Mouse (Mus musculus) spleen, postnatal 4 days (tissue): ENCODE results near the gene Umod.

Experiments
- DNase-seq, 2 experiments: peaks; one replicate each; pipeline ENCODE4 v3.0.0; 2022; ENCODE audit warnings: low spot score in 2 of 2

Umod gene

DNA sequence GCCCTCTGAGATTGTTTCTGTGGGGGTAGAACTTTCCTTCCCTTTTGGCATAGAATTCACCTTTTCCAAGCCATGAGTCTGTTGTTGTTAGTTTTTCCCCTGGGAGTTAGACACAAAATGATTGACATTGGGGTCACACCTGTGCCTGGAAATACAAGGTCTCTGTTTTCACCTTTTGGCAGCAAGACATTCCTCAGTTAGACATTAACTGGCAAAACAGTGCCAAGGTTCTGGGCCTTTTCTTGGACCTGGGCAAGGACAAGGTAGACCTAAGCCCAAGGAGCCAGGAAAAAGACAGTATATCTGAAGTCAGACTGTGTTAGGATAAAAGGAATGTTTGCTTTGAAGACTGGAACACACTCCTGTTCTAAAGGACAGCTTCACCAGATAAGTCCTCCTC is at the start of gene Umod:
Umod (minus strand) TSS at position 27 of the 400 bp plus-strand sequence.
- no peak for DNase-seq

DNA sequence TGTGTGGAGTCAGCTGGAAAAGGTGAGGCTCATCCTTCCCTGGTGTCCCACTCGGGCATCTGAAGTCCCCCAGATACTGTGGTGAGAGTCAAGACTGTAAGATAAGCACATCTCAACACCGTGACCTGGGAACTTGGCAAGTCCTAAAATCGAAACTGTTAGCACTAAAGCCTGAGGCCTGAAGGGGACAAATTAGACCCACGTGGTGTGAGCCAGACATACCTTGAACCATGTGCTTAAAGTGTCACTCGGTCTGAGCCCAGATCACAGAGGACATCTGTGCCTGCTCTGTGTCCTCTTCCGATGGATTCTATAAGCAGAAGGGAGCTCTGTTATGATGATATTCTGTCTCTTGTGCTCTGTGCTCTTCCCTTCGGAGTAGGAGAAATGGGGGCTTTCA is 49.5 kb upstream of the Umod start:
- no peak for DNase-seq

DNA sequence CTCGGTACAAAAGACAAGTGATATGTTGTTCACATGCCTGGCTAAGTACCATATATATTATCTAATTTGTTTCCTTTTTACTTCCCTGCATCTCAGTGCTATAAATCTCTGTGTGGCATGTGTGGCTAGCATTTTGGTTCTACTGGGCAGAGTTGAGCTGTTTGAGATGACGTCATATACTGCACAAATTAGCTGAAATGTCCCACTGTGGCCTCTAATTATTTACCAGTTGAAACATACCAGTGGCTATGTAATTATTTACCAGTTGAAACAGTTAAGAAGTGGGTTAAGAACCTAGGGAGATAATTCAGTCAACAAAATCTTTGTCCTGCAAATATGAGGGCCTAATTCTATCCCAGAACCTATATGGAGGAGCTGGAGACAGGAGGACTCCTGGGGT is 48.5 kb upstream of the Umod start:
- DNase-seq = no peak

DNA sequence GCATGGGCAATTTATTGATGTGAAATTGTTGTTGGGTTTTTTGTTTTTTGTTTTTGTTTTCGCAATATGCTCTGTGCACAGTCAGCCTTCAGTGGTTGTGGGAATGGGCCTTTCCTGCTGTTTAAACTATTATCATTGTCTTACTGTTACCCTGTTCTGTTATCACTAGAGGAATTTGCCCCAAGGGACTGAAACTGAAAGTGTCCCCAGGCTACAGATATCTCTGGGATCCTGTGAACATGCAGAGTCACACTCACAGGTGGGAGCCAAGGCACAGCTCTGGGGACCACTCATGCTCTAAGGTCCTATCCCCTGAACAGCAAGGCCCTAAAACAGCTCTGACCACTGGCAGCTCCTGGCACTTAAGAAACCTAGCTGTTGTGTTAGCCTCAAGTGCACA is 48.1 kb upstream of the Umod start:
- DNase-seq = peak in 1 of 2 experiments; percentile 49

DNA sequence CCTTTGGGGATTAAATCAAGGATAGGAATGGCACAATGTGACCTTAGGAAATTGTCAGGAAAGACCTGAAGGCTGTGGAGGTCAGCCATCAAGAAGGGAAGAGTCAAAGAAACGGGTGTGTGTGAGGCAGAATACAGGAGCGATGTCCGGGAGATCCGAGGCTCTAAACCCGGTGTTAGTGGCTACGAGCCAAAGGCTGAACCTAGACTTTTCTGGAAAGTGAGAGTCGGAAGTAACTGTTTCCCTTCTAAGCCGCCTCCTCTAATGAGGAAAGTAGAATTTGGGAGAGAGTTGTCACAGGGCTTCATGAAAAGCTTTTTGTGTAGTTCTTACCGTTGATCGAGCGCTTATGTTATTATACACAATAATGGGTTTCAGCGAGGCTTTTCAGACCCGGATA is 47.4 kb upstream of the Umod start:
- no peak for DNase-seq

DNA sequence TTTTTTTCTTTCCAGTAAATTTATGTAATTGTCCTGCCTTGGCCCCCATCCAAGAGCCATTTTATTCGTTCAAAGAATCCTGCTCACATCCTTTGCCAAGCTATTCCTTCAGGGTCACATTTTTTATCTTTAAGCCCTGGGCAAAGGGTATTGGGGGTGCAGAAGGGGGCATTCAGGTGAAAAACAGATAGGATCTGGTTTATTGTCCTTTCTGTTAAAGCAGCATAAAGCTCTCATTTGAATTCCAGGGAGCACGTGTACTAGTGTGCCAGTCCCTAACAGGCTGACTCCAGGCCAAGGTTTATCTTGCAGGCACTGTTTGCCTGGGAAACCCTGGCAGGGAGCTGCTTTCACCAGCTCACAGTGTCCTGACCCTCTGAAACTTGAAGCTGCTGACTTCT is 46.8 kb upstream of the Umod start:
- DNase-seq = peak in 1 of 2 experiments; percentile 38

DNA sequence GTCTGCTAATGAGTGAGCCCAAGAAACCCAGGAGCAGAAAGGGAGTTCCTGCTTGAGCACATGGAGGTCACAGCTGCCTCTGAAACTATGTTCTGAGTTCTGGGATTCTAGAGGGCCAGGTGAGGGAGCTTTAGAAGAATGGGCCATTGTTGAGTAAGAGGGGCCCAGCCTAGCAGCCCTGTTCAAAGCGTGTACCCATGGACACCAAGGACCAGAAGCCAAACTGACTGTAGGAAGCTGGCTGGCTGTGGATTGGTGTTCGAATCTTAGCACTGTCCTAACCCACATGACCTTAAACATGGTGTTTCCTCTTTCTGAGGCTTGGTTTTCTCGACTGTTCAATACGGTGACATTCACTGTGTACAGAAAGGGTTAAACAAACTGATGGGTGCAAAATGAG is 44.3 kb upstream of the Umod start, which contains the start of gene Pdilt:
Pdilt (minus strand) TSS at position 101 of the 400 bp plus-strand sequence.
- DNase-seq = no peak

DNA sequence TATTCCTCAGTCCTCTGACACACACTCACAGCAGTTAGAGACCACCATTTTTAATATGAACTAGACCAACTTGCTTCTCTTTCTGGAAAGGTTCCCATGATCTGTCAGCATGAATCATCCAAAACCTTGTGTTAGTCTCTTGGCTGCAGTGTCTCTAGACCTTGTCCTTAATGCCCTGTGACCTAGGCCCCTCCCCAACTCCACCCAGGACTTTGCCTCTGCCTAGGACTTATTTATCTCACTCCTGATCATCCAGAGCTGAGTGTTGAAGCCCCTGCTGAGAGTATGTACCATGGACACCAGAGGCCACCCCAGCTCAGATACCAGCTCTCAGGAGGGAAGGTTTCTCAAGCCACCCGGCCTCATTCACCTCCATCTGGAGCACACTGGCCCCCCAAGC is 43.3 kb upstream of the Umod start:
- DNase-seq = no peak

DNA sequence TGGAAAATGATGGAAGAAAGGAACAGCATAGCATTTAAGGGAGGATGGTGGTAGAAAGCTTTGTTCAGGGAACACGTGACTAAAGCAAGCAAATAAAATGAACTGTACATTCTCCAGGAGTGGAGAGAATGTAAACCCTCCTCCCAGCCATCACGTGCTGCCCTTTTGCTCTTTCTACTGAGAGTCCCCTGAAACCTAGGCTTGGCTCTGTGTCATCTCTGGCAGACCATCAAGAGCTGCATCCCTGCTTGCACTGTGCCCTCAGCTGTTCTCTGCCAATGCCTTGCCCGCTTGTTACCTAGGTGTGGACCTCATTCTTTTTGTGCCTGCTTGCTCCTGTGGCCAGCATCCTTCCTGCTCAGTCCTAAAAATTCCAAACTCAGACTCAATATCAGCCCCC is 42.7 kb upstream of the Umod start:
- no peak for DNase-seq

DNA sequence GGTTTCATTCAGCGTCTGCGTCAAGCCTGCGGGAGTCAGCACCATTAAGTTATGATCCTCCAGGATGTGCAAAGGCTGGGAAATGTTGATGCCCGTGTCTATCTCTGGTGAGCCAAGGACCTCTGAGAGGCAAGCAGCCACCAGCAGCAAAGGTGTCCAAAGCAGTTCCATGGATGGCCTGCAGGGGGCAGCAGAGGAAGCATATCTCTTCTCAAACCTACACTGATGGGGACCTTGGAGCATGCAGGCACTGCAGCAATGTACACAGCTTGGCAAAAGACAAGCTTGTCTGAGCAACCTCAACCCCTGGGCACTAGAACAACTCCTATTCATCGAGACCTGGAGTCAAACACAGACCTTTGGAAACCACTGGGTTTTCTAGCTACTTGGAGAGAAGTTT is 40.6 kb upstream of the Umod start:
- peak; percentile 41 to 80 for DNase-seq

DNA sequence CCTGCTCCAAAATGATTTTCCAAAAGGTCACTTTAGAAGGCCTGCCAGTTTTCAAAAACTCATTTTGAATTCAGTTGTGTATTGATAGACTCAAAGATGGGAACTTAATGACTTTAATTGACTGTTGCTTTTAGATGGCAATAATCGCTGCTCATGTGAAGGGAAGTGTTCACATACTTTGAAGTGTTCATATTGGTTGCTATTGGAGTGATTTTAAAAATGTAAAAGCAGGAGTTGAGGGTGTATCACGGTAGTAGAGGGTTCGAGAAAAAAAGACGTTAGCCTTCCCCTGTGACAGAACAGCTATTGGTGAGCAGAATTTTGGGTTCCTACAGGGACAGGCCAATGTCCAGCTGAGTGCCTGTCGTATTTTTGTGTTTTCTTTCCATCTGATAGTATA is 40.1 kb upstream of the Umod start, which contains the start of gene Acsm5:
Acsm5 (plus strand) TSS at position 301 of the 400 bp plus-strand sequence.
- DNase-seq = no peak

DNA sequence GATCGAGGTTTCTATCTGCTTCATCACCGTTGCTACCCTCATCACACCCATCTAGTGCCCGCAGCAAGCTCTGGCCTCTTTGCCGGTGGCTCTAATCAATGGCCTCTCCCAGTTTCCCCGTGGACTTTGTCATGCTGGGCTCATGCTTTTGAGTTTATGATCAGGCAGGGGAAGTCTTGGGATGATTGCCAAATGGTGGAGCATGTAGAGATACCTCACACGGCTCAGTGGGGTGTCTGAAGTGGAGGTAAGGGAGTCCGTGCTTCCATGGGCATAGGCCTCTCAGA is 37.1 kb upstream of the Umod start:
- DNase-seq = no peak

DNA sequence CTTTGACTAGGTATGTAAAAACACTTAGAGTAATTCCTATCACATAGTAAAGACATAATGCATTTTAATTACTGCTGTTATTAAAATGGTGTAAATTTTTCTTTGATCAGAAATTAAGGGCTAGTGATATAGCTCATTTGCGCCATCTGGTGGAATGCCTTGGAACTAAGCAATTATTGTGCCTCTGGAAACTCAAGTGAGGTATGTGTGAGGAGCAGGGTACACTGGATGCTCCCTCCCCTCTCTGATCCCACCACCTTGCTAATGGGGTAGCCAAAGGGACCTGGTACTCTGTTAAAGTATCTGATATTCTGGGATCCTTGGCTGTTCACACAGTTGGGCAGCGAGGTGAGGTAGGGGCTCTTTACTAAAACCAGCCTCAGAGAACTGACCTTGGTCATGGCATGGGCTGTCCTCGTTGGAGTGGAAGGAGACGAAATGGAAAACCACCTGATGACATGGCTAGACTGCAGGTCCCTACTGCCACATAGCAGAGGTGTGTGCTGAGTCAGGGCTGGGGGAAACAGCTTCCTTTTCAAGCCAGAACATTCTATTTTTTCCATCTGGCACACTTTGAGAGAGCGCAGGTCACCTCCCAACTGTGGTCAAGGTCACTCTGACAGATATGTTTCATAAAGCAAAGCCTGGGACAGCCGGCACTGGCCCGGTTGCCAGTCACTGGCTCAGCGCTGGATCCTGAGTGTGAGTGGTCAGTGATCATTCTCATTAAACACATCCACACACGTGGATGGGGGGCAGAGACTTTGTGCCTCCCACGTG is 36.6 kb upstream of the Umod start:
- no peak for DNase-seq

DNA sequence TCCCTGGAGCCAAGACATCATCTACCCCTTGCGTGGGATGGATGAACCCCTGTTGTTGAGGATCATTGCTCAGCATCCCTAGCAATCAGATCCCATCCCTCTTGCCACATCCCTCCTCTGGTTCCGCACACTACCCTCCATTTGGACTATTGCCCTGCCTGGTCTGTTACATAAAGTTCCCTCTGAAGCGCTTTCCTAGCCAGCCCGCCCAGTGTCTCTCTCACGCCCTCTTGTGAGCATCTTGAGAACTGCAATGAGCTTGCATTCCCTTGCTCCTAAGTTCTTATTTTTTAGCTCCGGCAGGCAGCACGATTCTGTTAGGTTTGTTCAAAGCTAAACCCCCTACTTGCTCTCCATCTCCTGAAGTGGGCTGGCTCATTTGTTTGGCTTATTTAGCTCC is 34.0 kb upstream of the Umod start:
- no peak for DNase-seq

DNA sequence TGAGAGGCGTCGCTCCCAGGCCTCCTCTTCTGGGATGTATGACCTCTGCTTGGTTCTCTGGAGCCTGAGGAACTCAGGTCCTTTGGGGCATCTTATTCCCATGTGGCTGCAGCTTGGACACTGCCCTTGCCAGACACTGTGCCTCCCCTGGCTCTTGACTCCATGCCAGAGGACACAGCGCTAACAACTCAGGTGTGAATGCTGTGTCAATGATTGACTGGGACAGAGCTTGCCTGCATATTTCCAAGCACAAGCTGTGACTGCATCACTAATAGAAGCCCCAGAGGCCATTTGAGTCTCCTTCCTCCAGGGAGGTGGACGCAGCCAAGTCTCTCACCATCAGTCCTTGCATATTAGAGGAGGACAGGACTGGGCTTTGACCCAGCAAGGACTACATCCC is 32.1 kb upstream of the Umod start:
- DNase-seq = no peak

DNA sequence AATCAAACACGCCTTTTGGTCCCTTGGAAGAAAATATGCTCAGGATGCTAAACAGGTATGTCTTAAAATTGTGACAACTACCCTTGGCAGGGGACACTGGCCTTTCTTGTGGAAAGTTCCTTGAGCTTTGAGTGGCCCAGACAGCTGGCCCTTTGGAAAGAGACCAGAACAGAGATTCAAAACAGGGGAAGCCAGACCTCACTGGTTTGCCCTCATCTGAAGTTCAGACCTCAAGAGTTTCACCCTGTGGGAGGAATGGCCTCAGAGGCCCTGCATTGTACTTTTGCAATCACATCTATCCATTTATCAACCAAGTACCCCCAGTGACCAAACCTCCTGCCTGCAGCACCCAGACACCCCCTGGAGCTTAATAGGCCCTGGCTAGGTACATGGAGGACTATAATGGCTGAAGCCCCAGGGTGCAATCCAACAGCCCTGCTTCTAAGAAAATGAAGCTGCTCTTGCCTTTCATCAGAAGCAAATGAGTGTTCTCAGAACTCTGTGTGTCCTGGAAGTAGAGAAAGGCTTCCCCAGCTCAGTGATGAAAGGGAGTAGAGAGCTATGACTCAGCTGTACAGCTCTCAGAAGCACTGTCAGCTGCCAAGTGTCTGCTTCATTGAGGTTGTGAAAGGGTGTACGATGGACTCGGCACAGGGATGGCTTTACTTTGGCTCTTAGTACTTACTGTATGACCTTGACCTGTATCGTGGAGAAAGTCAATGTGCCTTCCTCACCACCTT is 11.1 kb upstream of the Umod start:
- DNase-seq = no peak

DNA sequence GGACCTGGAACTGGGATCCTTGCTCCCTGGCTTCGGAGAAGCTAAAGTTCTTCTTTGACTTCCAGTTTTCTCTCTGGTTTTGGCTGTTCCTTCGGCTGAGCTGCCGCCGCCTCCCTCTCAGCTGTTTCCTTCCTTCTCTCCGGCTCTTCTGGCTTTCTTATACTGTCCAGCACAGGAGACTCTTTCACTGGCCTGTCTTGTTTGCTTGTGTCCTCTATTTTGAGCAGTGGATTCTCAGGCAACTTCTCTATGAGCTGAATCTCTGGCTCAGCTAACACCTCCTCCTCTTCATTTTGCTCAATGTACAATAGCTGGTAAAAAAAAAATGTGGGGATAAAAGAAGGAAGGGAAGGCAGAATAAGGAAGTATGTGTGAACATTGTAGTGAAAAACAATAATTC is 7.6 kb upstream of the Umod start:
- DNase-seq = no peak

DNA sequence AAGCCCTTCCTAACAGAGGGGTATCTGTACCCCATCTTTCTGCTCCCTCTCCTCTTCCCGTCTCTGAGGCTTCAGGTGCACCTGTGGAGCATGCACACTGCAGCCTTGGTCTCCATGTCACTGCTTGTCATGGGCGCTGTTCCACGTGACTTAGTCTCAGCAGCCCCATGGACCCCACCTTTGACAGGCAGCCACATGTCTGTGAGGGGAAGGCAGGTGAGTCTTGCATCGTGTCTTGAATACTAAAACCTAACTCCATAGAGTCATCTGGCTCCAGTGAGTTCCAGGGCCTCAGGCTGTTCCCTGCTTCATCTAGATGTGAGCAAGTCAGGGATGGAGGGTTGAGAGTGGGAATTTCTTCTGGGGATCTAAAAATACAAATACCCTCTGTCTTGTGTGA is 5.1 kb upstream of the Umod start:
- DNase-seq = no peak

DNA sequence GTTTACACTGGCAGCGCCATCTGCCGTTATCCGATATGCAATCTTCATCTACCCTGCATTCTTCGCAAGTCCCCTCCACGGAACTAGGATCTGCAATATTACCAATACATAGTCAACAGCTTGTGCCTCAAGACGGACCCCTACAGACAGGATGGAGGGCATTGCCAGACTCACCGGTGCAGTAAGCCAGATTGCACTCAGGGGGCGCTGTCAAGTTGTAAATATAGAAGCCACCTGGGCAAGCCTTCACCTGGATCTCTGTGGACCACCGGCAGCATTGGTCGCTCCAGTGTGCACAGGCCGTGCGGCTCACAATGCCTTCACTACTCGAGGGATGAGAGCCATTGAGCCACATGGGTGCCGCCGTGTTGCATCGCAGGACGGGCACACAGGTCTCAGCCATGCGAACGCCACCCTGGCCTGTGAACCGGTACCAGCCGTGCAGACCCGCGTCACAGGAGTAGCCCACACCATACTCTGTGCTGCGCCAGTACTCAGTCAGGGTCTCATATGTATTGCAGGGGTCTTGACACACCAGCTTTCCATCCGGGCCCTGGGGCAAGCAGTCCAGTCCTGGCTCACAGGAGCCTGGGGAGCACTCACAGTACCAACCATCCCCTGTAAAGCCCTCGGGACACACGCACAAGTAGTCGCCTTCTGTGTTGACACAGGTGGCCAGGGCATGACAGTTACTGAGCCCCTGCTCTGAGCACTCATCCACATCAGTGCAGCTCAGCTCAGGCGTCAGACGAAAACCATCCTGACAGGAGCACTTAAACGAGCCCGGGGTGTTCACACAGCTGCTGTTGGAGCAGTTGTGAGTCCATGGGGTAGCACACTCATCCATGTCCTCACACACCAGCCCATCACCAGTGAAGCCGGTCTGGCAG is 2.3 kb downstream of the Umod start:
- no peak for DNase-seq

DNA sequence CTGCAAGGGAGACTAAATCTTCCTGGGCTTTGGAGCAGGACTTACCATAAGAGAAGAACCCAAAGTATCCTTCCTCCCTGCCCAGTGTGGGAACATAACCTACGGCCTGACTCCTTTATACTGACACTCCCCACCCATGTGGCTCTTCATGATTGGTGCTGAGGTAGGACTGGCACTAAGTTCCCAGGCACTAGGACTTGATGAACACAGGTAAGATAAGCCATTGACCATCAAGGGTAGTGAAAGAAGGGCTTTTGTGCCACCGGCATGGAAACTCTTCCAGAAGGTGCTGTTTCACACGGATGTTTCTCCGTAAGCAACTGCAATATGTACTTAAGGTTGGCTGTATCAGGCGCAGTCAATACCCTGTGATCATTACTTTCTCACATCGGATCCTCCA is 19.9 kb downstream of the Umod start, which contains the start of gene Gp2:
Gp2 (minus strand) TSS at position 101 of the 400 bp plus-strand sequence.
- DNase-seq = no peak

DNA sequence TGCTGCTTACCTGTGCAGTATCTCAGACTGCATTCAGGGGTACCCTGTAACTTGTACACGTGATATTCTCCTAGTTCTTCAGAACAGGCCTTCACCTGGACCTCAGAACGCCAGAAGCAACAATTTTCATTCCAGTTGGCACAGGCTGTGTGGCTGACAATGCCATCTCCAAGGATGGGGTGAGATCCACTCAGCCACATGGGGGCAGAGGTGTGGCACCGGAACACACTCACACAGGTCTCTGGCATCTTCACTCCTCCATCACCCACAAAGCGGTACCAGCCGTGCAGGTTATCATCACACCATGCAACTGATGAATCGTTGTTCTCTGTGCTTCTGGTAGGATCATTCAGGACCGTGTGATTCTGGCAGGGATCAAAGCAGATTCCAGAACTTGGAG is 24.9 kb downstream of the Umod start:
- no peak for DNase-seq

DNA sequence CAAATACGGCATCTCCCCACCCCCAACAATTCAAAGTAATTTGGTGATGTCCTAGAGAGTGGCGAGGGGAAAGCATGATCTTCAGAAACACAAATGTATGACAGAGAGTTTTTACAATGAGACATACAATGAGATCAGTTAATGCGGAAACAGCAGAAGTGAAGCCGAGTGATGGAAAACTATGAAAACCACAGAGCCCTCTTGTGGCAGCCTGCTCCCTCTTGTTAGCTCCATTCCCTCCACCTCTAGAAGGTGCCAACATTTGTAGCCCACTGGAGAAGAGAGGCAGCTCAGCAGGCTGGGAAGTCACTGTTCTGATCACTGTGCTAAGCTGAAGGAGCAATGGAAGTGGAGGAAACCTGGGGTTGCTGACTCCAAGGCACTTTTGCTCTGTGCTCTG is 35.2 kb downstream of the Umod start:
- DNase-seq = no peak
